Mouse (Mus musculus) erythroblast, embryonic 14.5 days (primary cell): ENCODE results near the gene Cdc42.

Experiments
- GATA1 ChIP-seq: IDR thresholded peaks from 2 replicates; pipeline ENCODE4 v1.6.1; 2012; ENCODE audit warnings: low read length, inconsistent platforms, mixed read lengths
- TAL1 ChIP-seq: IDR thresholded peaks from 3 replicates; pipeline ENCODE4 v1.6.1; 2012; ENCODE audit warnings: low read length, inconsistent platforms, mixed read lengths

DNA sequence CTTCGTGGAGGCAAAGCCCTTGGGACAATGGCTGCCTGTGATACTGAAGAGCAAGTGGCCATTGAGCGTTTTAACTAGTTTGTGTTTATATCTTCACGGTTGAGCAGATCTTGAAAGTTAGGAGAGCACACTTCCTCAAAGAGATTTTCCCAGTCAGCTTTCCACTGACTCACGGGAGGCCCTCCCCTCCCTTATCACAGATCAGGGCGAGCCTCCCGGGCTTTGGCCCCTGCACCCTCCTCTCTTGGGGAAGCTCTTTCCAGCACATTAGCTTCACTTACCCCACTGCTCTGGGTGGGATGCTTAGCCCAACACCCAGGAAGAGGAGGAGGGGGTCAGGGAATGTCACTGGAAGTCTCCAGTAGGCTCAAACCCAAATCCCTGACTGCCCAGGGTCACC, 83.2 kb downstream of the Cdc42 start:
- TF ChIP-seq GATA1 (no peak), TAL1 (no peak)
